Mouse (Mus musculus): ENCODE data around the gene Repin1. TPM values are rescaled to one million over a fixed set of nuclear protein-coding genes. Genes with fewer than 3 reads are reported as not detected.

Repin1 gene
- polyA plus RNA-seq, 1 experiment from 2014 or later = 25.7 TPM

- Histone ChIP-seq H3K9me3 (replicated peaks; ENCODE audit: control insufficient read depth, low read length) (no peaks in the 10 kb centered on the region), H3K4me1 (ENCODE audit: control insufficient read depth, insufficient read depth, low read length) (peaks cover 26% of the 10 kb centered on the region), H3K9ac (ENCODE audit: low read length) (peak overlapping the region; percentile 1; the same call in 1 of the 2 replicates), H3K27ac (ENCODE audit: low read length) (peak overlapping the region; percentile 87), H3K27me3 (ENCODE audit: control insufficient read depth, insufficient read depth, low read length) (no peaks in the 10 kb centered on the region), H3K4me3 (replicated peaks; ENCODE audit: low read length) (no peak overlapping the region), H3K4me2 (ENCODE audit: low read depth, low read length) (no peak overlapping the region), H3K36me3 (ENCODE audit: control insufficient read depth, insufficient read depth, low read length) (no peaks in the 10 kb centered on the region)
- WGBS = 40% methylated on average over 10 of the region's 10 CpGs
- no peak for ATAC-seq (ENCODE audit: insufficient read depth, low FRiP score)
Observed at GRCm38 (mm10) chr6:48573280-48573679, 20.4 kb upstream of the Repin1 start.

- peaks cover 26% of the 10 kb centered on the region for H3K4me1 ChIP-seq (ENCODE audit: control insufficient read depth, insufficient read depth, low read length)
- no peak overlapping the region for H3K4me3 ChIP-seq (replicated peaks; ENCODE audit: low read length)
- ATAC-seq (ENCODE audit: insufficient read depth, low FRiP score) = no peak
- H3K9me3 ChIP-seq (replicated peaks; ENCODE audit: control insufficient read depth, low read length) = no peaks in the 10 kb centered on the region
- H3K4me2 ChIP-seq (ENCODE audit: low read depth, low read length) = no peak overlapping the region
- peak overlapping the region; percentile 36; the same call in 1 of the 2 replicates for H3K27ac ChIP-seq (ENCODE audit: low read length)
- H3K27me3 ChIP-seq (ENCODE audit: control insufficient read depth, insufficient read depth, low read length) = no peaks in the 10 kb centered on the region
- H3K9ac ChIP-seq (ENCODE audit: low read length) = no peak overlapping the region
- no peaks in the 10 kb centered on the region for H3K36me3 ChIP-seq (ENCODE audit: control insufficient read depth, insufficient read depth, low read length)
- 64% methylated on average over 3 of the region's 3 CpGs for WGBS
Observed at GRCm38 (mm10) chr6:48573981-48574380, 19.7 kb upstream of the Repin1 start.

- Histone ChIP-seq H3K36me3 (ENCODE audit: control insufficient read depth, insufficient read depth, low read length) (no peaks in the 10 kb centered on the region), H3K9ac (ENCODE audit: low read length) (no peak overlapping the region), H3K4me2 (ENCODE audit: low read depth, low read length) (peak overlapping the region; percentile 11; the same call in 1 of the 2 replicates), H3K27ac (ENCODE audit: low read length) (peak overlapping the region; percentile 82), H3K4me1 (ENCODE audit: control insufficient read depth, insufficient read depth, low read length) (peaks cover 18% of the 10 kb centered on the region), H3K27me3 (ENCODE audit: control insufficient read depth, insufficient read depth, low read length) (no peaks in the 10 kb centered on the region), H3K9me3 (replicated peaks; ENCODE audit: control insufficient read depth, low read length) (no peaks in the 10 kb centered on the region), H3K4me3 (replicated peaks; ENCODE audit: low read length) (no peak overlapping the region)
- WGBS = 30% methylated on average over 5 of the region's 5 CpGs
- no peak for ATAC-seq (ENCODE audit: insufficient read depth, low FRiP score)
Observed at GRCm38 (mm10) chr6:48578736-48579135, 14.9 kb upstream of the Repin1 start.

DNA sequence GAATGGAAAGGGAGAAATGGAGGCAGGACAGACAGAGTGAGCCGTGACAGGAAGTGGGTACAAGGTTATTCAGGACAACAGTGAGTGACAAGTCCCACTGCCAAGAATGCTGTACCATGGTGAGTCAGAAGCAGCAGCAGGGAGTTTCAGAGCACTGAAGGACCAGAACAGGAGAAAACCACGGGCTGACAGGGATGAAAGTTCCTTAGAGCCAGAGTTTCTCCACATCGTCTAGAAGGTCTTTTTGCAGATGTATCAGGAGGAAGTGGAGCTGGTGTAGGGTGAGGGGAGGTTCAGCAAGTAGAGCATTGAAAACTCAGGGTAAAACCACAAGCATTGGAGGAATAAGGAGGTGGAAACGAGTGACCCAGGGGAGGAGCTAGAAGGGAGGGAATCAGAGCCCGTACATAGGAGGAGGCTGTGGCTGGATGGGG, 14.5 kb upstream of the Repin1 start:
- H3K4me1 ChIP-seq (ENCODE audit: control insufficient read depth, insufficient read depth, low read length) = peaks cover 18% of the 10 kb centered on the region
- no peak overlapping the region for H3K4me3 ChIP-seq (replicated peaks; ENCODE audit: low read length)
- WGBS = 16% methylated on average over 5 of the region's 5 CpGs
- no peaks in the 10 kb centered on the region for H3K36me3 ChIP-seq (ENCODE audit: control insufficient read depth, insufficient read depth, low read length)
- H3K27me3 ChIP-seq (ENCODE audit: control insufficient read depth, insufficient read depth, low read length) = no peaks in the 10 kb centered on the region
- H3K9me3 ChIP-seq (replicated peaks; ENCODE audit: control insufficient read depth, low read length) = no peaks in the 10 kb centered on the region
- H3K27ac ChIP-seq (ENCODE audit: low read length) = peak overlapping the region; percentile 82
- peak; percentile 59; the same call in 1 of the 2 replicates for ATAC-seq (ENCODE audit: insufficient read depth, low FRiP score)
- H3K4me2 ChIP-seq (ENCODE audit: low read depth, low read length) = peak overlapping the region; percentile 11; the same call in 1 of the 2 replicates
- H3K9ac ChIP-seq (ENCODE audit: low read length) = peak overlapping the region; percentile 34

DNA sequence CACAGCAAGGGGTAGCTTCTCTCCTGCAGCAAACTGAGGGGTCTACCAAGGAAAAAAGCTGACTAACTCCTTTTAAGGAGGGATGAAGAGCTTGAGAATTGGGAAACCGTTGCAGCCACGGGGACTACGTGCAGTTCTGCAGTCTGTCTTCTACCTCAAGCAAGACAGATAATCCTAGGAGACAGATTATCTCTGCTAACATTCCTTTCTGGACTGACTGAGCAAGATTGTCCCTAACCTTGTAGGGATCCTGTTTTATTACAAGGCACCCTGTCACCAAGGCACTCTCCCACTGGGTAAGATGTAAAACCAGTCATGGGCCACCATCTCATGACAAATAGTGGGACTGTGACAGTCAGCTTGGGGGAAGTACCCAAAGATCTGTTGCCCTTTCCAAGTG, 12.4 kb upstream of the Repin1 start:
- H3K9ac ChIP-seq (ENCODE audit: low read length) = no peak overlapping the region
- no peak overlapping the region for H3K4me2 ChIP-seq (ENCODE audit: low read depth, low read length)
- no peak; the same call in 1 of the 2 replicates for ATAC-seq (ENCODE audit: insufficient read depth, low FRiP score)
- no peak overlapping the region for H3K27ac ChIP-seq (ENCODE audit: low read length)
- H3K4me3 ChIP-seq (replicated peaks; ENCODE audit: low read length) = no peak overlapping the region
- H3K9me3 ChIP-seq (replicated peaks; ENCODE audit: control insufficient read depth, low read length) = no peaks in the 10 kb centered on the region
- H3K4me1 ChIP-seq (ENCODE audit: control insufficient read depth, insufficient read depth, low read length) = peaks cover 18% of the 10 kb centered on the region
- H3K27me3 ChIP-seq (ENCODE audit: control insufficient read depth, insufficient read depth, low read length) = no peaks in the 10 kb centered on the region
- H3K36me3 ChIP-seq (ENCODE audit: control insufficient read depth, insufficient read depth, low read length) = no peaks in the 10 kb centered on the region
- 30% methylated on average over 3 of the region's 3 CpGs for WGBS

GRCm38 (mm10) chr6:48582037-48582436, 11.6 kb upstream of the Repin1 start:
- Histone ChIP-seq H3K27me3 (ENCODE audit: control insufficient read depth, insufficient read depth, low read length) (no peaks in the 10 kb centered on the region), H3K4me1 (ENCODE audit: control insufficient read depth, insufficient read depth, low read length) (peaks cover 18% of the 10 kb centered on the region), H3K4me2 (ENCODE audit: low read depth, low read length) (no peak overlapping the region), H3K4me3 (replicated peaks; ENCODE audit: low read length) (no peak overlapping the region), H3K9ac (ENCODE audit: low read length) (no peak overlapping the region), H3K9me3 (replicated peaks; ENCODE audit: control insufficient read depth, low read length) (no peaks in the 10 kb centered on the region), H3K27ac (ENCODE audit: low read length) (no peak overlapping the region), H3K36me3 (ENCODE audit: control insufficient read depth, insufficient read depth, low read length) (no peaks in the 10 kb centered on the region)
- no peak for ATAC-seq (ENCODE audit: insufficient read depth, low FRiP score)
- WGBS = 69% methylated on average over 3 of the region's 3 CpGs

- H3K4me2 ChIP-seq (ENCODE audit: low read depth, low read length) = no peak within 1 kb of the TSS
- H3K27ac ChIP-seq (ENCODE audit: low read length) = peak within 1 kb of the TSS; percentile 78
- no peaks in the 10 kb centered on the region for H3K36me3 ChIP-seq (ENCODE audit: control insufficient read depth, insufficient read depth, low read length)
- no peak for ATAC-seq (ENCODE audit: insufficient read depth, low FRiP score)
- no peak within 1 kb of the TSS for H3K9ac ChIP-seq (ENCODE audit: low read length)
- peaks cover 7% of the 10 kb centered on the region; the same call in 1 of the 2 replicates for H3K4me1 ChIP-seq (ENCODE audit: control insufficient read depth, insufficient read depth, low read length)
- no peak within 1 kb of the TSS for H3K4me3 ChIP-seq (replicated peaks; ENCODE audit: low read length)
- no peaks in the 10 kb centered on the region for H3K9me3 ChIP-seq (replicated peaks; ENCODE audit: control insufficient read depth, low read length)
- WGBS = 36% methylated on average over 6 of the region's 6 CpGs
- H3K27me3 ChIP-seq (ENCODE audit: control insufficient read depth, insufficient read depth, low read length) = no peaks in the 10 kb centered on the region
Observed at GRCm38 (mm10) chr6:48589194-48589750, 4.4 kb upstream of the Repin1 start, which contains the start of gene Gm45021. Gene Gm45021, plus strand, starts transcription at chr6:48589610.

DNA sequence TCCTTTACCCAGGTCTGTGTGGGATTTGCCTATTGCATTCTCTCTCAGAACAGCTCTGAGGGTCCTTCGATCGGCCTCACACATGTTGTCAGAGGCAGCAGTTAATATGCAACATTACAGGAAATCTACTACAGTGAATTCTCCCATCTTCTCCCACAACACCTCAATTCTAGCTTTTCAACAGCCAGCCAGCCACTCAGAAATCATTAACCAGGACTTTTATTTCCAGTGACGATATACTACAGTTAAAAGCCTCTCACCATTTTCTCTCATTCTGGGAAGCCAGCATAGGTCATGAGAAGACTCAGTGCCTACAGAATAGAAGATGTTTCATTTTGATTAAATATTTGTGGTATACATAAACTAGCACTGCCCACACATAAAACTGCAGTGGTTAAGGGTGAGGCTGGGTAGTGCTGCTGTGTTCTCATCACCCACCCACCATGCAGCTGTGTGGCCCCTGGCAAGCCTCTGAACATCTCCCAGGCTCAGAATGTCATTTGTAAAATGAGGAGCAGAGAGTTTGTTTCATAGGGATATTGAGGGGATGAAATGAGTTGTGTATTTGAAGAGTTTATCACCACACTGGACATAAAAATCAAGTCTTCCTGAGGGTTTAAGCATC, 2.4 kb upstream of the Repin1 start:
- no peak for ATAC-seq (ENCODE audit: insufficient read depth, low FRiP score)

GRCm38 (mm10) chr6:48591871-48592270, 1.8 kb upstream of the Repin1 start:
- Histone ChIP-seq H3K27ac (ENCODE audit: low read length) (no peak overlapping the region), H3K9me3 (replicated peaks; ENCODE audit: control insufficient read depth, low read length) (peaks cover 12% of the 10 kb centered on the region), H3K4me1 (ENCODE audit: control insufficient read depth, insufficient read depth, low read length) (peaks cover 16% of the 10 kb centered on the region), H3K9ac (ENCODE audit: low read length) (no peak overlapping the region), H3K4me2 (ENCODE audit: low read depth, low read length) (no peak overlapping the region), H3K27me3 (ENCODE audit: control insufficient read depth, insufficient read depth, low read length) (no peaks in the 10 kb centered on the region), H3K36me3 (ENCODE audit: control insufficient read depth, insufficient read depth, low read length) (peaks cover 10% of the 10 kb centered on the region), H3K4me3 (replicated peaks; ENCODE audit: low read length) (no peak overlapping the region)
- 86% methylated on average over 6 of the region's 6 CpGs for WGBS
- ATAC-seq (ENCODE audit: insufficient read depth, low FRiP score) = no peak

More for the DNA sequence above, 2.4 kb upstream of the Repin1 start:
- no peak overlapping the region for H3K4me2 ChIP-seq (ENCODE audit: low read depth, low read length)
- peaks cover 5% of the 10 kb centered on the region for H3K36me3 ChIP-seq (ENCODE audit: control insufficient read depth, insufficient read depth, low read length)
- WGBS = 74% methylated on average over 3 of the region's 3 CpGs
- H3K9me3 ChIP-seq (replicated peaks; ENCODE audit: control insufficient read depth, low read length) = peaks cover 7% of the 10 kb centered on the region
- H3K27me3 ChIP-seq (ENCODE audit: control insufficient read depth, insufficient read depth, low read length) = no peaks in the 10 kb centered on the region
- no peak overlapping the region for H3K4me3 ChIP-seq (replicated peaks; ENCODE audit: low read length)
- H3K27ac ChIP-seq (ENCODE audit: low read length) = no peak overlapping the region
- H3K4me1 ChIP-seq (ENCODE audit: control insufficient read depth, insufficient read depth, low read length) = peaks cover 16% of the 10 kb centered on the region
- no peak overlapping the region for H3K9ac ChIP-seq (ENCODE audit: low read length)
